Mouse (Mus musculus) cerebellum, adult 2 months (tissue): ENCODE measurements around the gene Nfic. TPM values are rescaled to one million over a fixed set of nuclear protein-coding genes. Genes with fewer than 3 reads are reported as not detected.

Experiments
- DNase-seq, 2 experiments: peaks; one replicate each; pipeline ENCODE4 v3.0.0; 2021
- H3K27ac ChIP-seq: fragments of 200-500 bp; 2 replicates; pipeline ENCODE4 v1.5.1; 2012; ENCODE audit warnings: low read length, control low read depth, inconsistent platforms; ENCODE audit not compliant: insufficient read depth
- H3K27me3 ChIP-seq: fragments of 200-500 bp; 2 replicates; pipeline ENCODE4 v1.6.1; 2012; ENCODE audit warnings: inconsistent platforms, mild to moderate bottlenecking, low read length, moderate library complexity; ENCODE audit not compliant: control insufficient read depth, insufficient read depth
- H3K4me1 ChIP-seq: fragments of 200-500 bp; 2 replicates; pipeline ENCODE4 v1.6.1; 2011; ENCODE audit warnings: low read length; ENCODE audit not compliant: control insufficient read depth, insufficient read depth
- H3K4me3 ChIP-seq: fragments of 200-500 bp; replicated peaks from 2 replicates; pipeline ENCODE3; 2011; ENCODE audit warnings: mild to moderate bottlenecking, low read depth, low read length, control low read depth; ENCODE audit not compliant: insufficient read depth
- CTCF ChIP-seq: fragments of 200-500 bp; IDR thresholded peaks from 2 replicates; pipeline ENCODE4 v1.5.1; 2011; ENCODE audit warnings: low read depth, mild to moderate bottlenecking, control low read depth, low read length, moderate library complexity, borderline replicate concordance; ENCODE audit not compliant: insufficient read depth
- POLR2A ChIP-seq: fragments of 200-500 bp; IDR thresholded peaks from 2 replicates; pipeline ENCODE4 v1.6.1; 2011; ENCODE audit warnings: low read length, control low read depth, borderline replicate concordance; ENCODE audit not compliant: insufficient read depth
- WGBS: fragments of 180-500 bp; shearing (Covaris S2); methylation state at CpG from one replicate; pipeline ENCODE4 v1.1.7; 2018; 5-methylcytosine and 5-hydroxymethylcytosine counted together
- polyA plus RNA-seq: library from polyadenylated mRNA; depleted of rRNA; stranded (reverse); fragments of >200 nt; gene quantifications from 2 replicates; pipeline ENCODE4 v1.2.3, GENCODE M21; 2012

Gene Nfic
- polyA plus RNA-seq, 1 experiment: 103 TPM

DNA sequence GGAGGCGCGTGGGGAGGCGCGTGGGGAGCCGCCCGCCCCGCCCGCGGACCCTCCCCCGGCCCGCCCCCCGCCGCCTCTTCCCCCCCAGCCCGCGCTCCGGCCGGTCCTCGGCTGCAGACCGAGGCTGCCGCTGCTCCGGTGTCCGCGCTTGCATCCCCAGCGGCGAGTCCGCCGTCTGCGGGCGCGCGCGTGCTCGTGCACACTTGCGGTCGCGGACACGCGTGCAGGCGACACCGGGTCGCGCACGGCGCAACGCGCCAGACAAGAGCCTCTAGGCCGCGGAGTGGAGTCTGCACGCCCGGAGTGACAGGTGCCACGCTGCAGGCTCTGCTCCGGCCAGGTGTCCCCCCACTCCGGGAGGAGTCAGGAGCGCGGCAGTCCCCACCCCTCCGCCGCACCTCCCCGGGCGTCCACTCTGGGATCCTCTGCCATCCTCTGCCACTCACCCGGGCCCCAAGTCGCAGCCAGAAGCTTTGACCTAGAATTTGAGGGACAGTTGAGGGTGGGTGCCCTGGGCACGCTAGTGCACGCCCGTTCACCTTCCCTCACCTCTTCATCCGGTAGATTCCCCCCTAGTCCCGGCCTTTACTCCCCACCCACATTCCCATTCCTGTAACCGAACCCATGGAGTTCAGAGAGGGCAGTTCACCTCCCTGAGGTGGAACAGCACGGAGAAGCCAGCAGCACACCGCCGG lies 24.5 kb downstream of the Nfic start:
- WGBS: under 1% methylated on average over 67 of the region's 70 CpGs
- peak overlapping the region; percentile 91 for H3K27ac ChIP-seq
- TF ChIP-seq CTCF (no peak), POLR2A (peak; percentile 72)
- no peaks in the 10 kb centered on the region for H3K27me3 ChIP-seq
- H3K4me1 ChIP-seq: peaks cover 56% of the 10 kb centered on the region
- DNase-seq: peak; percentile 89 to 90
- peak overlapping the region; percentile 83 for H3K4me3 ChIP-seq

DNA sequence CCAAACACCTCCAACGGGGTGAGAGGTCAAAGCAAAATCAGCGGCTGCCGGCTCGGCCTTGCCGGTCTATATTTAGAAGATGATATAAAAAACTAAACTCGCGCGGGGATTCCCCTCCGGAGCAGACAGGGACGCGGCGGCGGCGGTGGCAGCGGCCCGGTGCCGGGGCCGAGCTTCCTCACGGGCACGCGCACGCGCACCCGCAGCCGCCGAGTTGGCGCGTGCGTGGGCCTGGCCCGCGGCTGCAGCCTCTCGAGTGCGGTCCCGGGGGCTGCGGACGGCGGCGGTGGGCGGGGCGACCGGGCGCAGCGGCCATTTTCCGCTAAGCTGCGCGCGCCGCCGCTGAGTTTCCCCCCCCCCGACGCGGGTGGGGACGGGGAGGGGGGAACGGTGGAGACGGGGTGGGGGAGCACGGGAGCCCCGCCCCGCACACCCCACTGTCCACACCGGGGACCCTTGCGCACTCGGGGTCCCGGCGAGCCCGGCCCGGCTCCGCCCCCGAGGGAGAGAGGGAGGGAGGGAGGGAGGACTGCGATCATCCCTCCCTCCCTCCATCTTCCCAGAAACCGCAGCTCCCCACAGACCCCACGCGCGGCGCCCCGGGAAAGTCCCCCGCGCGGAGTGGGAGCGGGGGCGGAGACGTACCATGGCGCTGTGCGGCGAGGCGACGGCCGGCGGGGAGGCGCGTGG lies 25.1 kb downstream of the Nfic start:
- Histone ChIP-seq H3K27me3 (no peaks in the 10 kb centered on the region), H3K4me3 (peak overlapping the region; percentile 83), H3K4me1 (peaks cover 49% of the 10 kb centered on the region), H3K27ac (peak overlapping the region; percentile 91)
- TF ChIP-seq CTCF (no peak), POLR2A (peak; percentile 19; the same call in 1 of the 2 replicates)
- peak; percentile 87 to 89 for DNase-seq
- WGBS: 2% methylated on average over 45 of the region's 89 CpGs

DNA sequence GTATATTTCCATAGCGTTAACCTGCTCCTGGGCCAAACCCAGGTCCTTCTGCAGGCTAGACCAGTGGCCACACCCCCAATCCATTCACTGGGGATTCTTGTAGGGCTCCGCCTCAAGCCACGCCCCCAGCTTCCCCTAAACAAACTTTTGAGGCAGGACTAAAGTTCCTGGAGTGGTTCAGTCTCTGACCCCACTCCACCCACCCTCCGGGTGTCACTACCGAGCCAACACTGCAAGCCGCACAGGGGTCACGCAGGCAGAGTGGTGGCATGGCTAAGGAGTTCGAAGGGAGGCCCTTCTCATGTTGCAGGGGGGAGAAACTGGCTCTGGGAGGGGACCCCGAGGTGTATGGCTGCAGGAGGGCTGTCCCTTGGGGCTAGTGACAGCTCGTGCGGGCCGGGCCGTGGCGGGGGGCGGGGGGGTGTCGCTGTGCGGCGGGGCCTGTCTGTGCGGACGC lies 25.8 kb downstream of the Nfic start:
- peak overlapping the region; percentile 83 for H3K4me3 ChIP-seq
- under 1% methylated on average over 20 of the region's 20 CpGs for WGBS
- H3K4me1 ChIP-seq: peaks cover 43% of the 10 kb centered on the region
- no peak for TF ChIP-seq POLR2A
- no peak for TF ChIP-seq CTCF
- peak; percentile 72 to 76 for DNase-seq
- H3K27me3 ChIP-seq: no peaks in the 10 kb centered on the region
- H3K27ac ChIP-seq: peak overlapping the region; percentile 79; the same call in 1 of the 2 replicates

DNA sequence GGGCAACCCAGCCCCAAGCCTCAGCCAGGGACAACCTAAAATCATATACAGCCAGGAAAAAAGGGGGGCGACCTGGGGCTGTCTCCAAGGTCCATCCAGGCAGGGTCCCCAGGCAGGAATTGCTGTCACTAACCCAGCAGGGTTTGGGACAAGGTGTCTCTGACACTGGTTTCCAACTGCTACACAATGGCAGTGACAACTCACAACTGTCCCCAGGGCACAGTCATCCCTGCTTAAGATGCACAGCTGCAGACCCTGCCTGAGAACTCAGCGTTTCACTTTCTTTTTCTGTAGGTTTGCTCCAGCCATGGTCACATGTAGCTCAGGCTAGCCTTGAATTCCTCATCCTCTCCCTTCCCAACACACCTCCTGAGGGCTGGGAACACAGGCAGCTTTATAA lies 26.3 kb downstream of the Nfic start:
- TF ChIP-seq CTCF (no peak), POLR2A (no peak)
- H3K4me3 ChIP-seq: peak overlapping the region; percentile 3
- no peaks in the 10 kb centered on the region for H3K27me3 ChIP-seq
- 47% methylated on average over 2 of the region's 2 CpGs for whole genome bisulfite sequencing
- DNase-seq: peak; percentile 25 to 35
- H3K27ac ChIP-seq: no peak overlapping the region
- H3K4me1 ChIP-seq: peaks cover 38% of the 10 kb centered on the region

DNA sequence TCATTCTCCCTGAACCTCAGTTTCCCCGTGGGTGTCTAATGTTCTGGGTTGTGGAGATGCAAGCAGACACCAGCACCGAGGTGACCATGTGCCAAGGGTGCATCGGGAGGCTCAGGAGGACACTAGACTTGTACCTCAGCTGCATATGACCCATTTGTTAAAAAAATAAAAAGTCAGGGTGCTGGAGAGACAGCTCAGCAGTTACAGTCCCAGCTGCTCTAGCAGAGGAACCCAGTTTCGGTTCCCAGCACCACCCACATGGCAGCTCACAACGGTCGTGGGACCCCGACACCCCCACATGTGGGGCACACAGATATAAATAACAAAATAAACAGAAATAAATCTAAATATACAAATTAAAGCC lies 26.9 kb downstream of the Nfic start:
- 65% methylated on average over 7 of the region's 7 CpGs for WGBS
- no peak overlapping the region for H3K27ac ChIP-seq
- H3K4me3 ChIP-seq: no peak overlapping the region
- TF ChIP-seq POLR2A (no peak), CTCF (no peak)
- H3K4me1 ChIP-seq: peaks cover 38% of the 10 kb centered on the region
- H3K27me3 ChIP-seq: no peaks in the 10 kb centered on the region
- DNase-seq: no peak

DNA sequence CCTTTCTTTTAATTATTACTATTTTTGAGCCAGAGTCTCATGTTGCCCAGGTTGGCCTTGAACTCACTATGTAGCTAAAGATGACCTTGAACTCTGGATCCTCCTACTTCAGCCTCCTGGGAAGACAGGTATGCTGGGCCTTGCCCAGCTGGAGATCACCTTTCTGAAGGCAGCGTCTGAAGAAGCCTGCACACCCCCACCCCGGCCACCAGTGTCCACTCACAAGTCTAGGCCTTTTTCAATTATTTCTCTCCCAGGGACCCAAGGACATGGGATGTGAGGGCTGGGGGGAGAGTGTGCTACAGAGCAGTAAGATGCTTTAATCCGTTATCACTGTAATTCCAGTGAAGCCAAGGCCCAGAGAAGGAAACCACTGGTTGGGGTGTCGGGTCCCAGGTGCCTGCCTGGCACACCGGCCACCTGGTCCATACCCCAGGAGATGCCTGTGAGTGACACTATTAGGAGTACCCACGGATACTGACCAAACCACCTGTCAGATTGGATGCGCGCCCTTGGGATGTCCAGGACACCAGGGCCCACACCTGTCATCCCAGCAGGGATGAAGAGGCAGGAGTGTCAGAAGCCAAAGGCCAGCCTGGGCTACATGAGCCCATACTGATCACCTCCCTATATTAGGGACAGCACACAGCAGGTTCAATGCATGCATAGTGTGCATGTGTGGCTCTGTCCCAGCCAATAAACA lies 27.5 kb downstream of the Nfic start:
- H3K27me3 ChIP-seq: no peaks in the 10 kb centered on the region
- H3K27ac ChIP-seq: 0 out of 2 replicates have a peak overlapping the region, but pooled peaks have one; percentile 71
- TF ChIP-seq POLR2A (no peak), CTCF (no peak)
- WGBS: 17% methylated on average over 8 of the region's 8 CpGs
- peak; percentile 75 to 80 for DNase-seq
- no peak overlapping the region for H3K4me3 ChIP-seq
- peaks cover 35% of the 10 kb centered on the region for H3K4me1 ChIP-seq

DNA sequence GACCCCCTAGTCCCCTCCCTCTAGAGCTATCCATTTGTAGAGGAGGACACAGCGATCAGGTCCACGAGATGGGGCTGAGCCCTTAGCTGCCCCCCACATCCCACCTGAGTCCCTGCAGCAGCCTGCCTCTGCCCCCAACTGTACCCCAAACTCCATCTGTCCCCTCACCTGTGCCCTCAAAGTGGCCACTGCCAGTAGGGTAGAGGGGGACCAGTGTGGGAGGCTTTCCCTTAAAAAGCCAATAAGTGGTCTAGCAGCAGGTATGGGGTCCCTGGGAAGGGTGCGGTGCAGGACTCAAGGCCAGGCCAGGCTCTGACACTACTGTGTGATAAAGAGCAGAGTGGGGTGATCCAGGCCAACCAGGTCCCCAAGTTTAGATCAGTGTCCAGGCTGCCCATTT lies 28.1 kb downstream of the Nfic start:
- H3K27ac ChIP-seq: peak overlapping the region; percentile 71

More for the DNA sequence above, 28.1 kb downstream of the Nfic start:
- H3K27me3 ChIP-seq: no peaks in the 10 kb centered on the region
- peak overlapping the region; percentile 79 for H3K4me3 ChIP-seq
- DNase-seq: no peak
- 11% methylated on average over 3 of the region's 3 CpGs for WGBS
- peaks cover 37% of the 10 kb centered on the region for H3K4me1 ChIP-seq
- TF ChIP-seq CTCF (no peak), POLR2A (no peak)
